17 mouse cellular contexts compared by ENCODE assay signal in genomic region chr3:126869561-126869960, GRCm38 (mm10).
DNase-seq lines count a peak whose midpoint lies in the region; ATAC-seq and TF ChIP-seq lines count a peak whose summit lies in the region.
"Had no signal": no experiment of that assay in that cellular context is flagged by ENCODE, and none has a peak within 500 bp of the region (broad histone marks: within the 10 kb centered on the region; RNA-seq: fewer than 3 reads in every experiment).

No protein-coding gene starts in this region.

- H3K27me3 ChIP-seq in embryonic facial prominence, embryonic 11.5 days (ENCODE audit: control insufficient read depth, insufficient read depth, low read length) = no peaks in the 10 kb centered on the region
- H3K27me3 ChIP-seq in embryonic facial prominence, embryonic 10.5 days (replicated peaks; ENCODE audit: low read depth, poor library complexity, severe bottlenecking) = no peaks in the 10 kb centered on the region
- no peaks in the 10 kb centered on the region for H3K27me3 ChIP-seq in lung, embryonic 14.5 days (ENCODE audit: insufficient read depth, low read length)
- H3K27me3 ChIP-seq: liver, embryonic 15.5 days; midbrain, embryonic 12.5 days had no signal

- WGBS in embryonic facial prominence, embryonic 11.5 days = 80% methylated on average over 3 of the region's 3 CpGs
- 81% methylated on average over 3 of the region's 3 CpGs for WGBS in embryonic facial prominence, embryonic 10.5 days
- 67% methylated on average over 3 of the region's 3 CpGs for WGBS in lung, embryonic 14.5 days

- no peaks in the 10 kb centered on the region for H3K4me1 ChIP-seq in embryonic facial prominence, embryonic 11.5 days (ENCODE audit: control insufficient read depth, insufficient read depth, low read length)
- H3K4me1 ChIP-seq in embryonic facial prominence, embryonic 10.5 days = no peaks in the 10 kb centered on the region
- H3K4me1 ChIP-seq in lung, embryonic 14.5 days (ENCODE audit: insufficient read depth) = no peaks in the 10 kb centered on the region
- H3K4me1 ChIP-seq: heart, embryonic 10.5 days; liver, embryonic 15.5 days; midbrain, embryonic 12.5 days had no signal

- no peak for ATAC-seq in embryonic facial prominence, embryonic 11.5 days (replicated peaks; ENCODE audit: insufficient number of reproducible peaks, low FRiP score, low TSS enrichment, low read depth)
- ATAC-seq in lung, embryonic 14.5 days (ENCODE audit: insufficient read depth) = peak; percentile 90

- H3K9ac ChIP-seq in embryonic facial prominence, embryonic 11.5 days (replicated peaks; ENCODE audit: low read length) = no peak overlapping the region
- H3K9ac ChIP-seq in lung, embryonic 14.5 days = no peak overlapping the region
- H3K9ac ChIP-seq: liver, embryonic 15.5 days; midbrain, embryonic 12.5 days had no signal

- H3K36me3 ChIP-seq in embryonic facial prominence, embryonic 11.5 days (replicated peaks; ENCODE audit: control insufficient read depth, insufficient read depth, low read depth, low read length) = no peaks in the 10 kb centered on the region
- no peaks in the 10 kb centered on the region for H3K36me3 ChIP-seq in embryonic facial prominence, embryonic 10.5 days (replicated peaks)
- no peaks in the 10 kb centered on the region for H3K36me3 ChIP-seq in lung, embryonic 14.5 days (ENCODE audit: insufficient read depth)
- H3K36me3 ChIP-seq: heart, embryonic 10.5 days; liver, embryonic 15.5 days; midbrain, embryonic 12.5 days had no signal

- TF ChIP-seq CTCF in lung, embryonic 14.5 days (IDR thresholded peaks at IDR 0.05; ENCODE audit: low read depth) = no peak

- no peak overlapping the region for H3K27ac ChIP-seq in embryonic facial prominence, embryonic 11.5 days (replicated peaks; ENCODE audit: low read depth, low read length)
- H3K27ac ChIP-seq in embryonic facial prominence, embryonic 10.5 days (replicated peaks) = no peak overlapping the region
- H3K27ac ChIP-seq in lung, embryonic 14.5 days (ENCODE audit: low read depth) = no peak overlapping the region
- H3K27ac ChIP-seq: heart, embryonic 10.5 days; liver, embryonic 15.5 days; midbrain, embryonic 12.5 days had no signal

- no peak overlapping the region for H3K4me2 ChIP-seq in embryonic facial prominence, embryonic 11.5 days (ENCODE audit: low read depth, low read length)
- no peak overlapping the region for H3K4me2 ChIP-seq in lung, embryonic 14.5 days
- H3K4me2 ChIP-seq: liver, embryonic 15.5 days; midbrain, embryonic 12.5 days had no signal

- DNase-seq in embryonic facial prominence, embryonic 11.5 days (ENCODE audit: low spot score) = peak; percentile 8
- DNase-seq in embryonic facial prominence, embryonic 10.5 days (ENCODE audit: low spot score) = no peak
- peak; percentile 67 for DNase-seq in lung, embryonic 14.5 days
- DNase-seq in lung, postnatal 4 days = no peak
- DNase-seq in Muller cell, postnatal 12 days (ENCODE audit: inconsistent ontology term) = peak; percentile 56
- peak; percentile 48 for DNase-seq in lung, postnatal 25 days (ENCODE audit: low spot score)
- DNase-seq in cerebellum, postnatal 4 days (ENCODE audit: low spot score in 2 of 2) = no peak
- no peak for DNase-seq in heart, postnatal 4 days
- DNase-seq: adrenal gland, postnatal 36 days; cerebellum, adult 18-20 months; gastrocnemius, postnatal 10 days; kidney, postnatal 10 days; left cerebral cortex, postnatal 4 days; right cerebral cortex, adult 18-20 months had no signal

- H3K9me3 ChIP-seq in embryonic facial prominence, embryonic 11.5 days (replicated peaks; ENCODE audit: control insufficient read depth, low read length) = no peaks in the 10 kb centered on the region
- no peaks in the 10 kb centered on the region for H3K9me3 ChIP-seq in embryonic facial prominence, embryonic 10.5 days
- H3K9me3 ChIP-seq in lung, embryonic 14.5 days (ENCODE audit: low read depth, low read length) = no peaks in the 10 kb centered on the region
- H3K9me3 ChIP-seq: heart, embryonic 10.5 days; liver, embryonic 15.5 days; midbrain, embryonic 12.5 days had no signal

- no peak overlapping the region for H3K4me3 ChIP-seq in embryonic facial prominence, embryonic 11.5 days (ENCODE audit: low read depth, low read length)
- no peak overlapping the region for H3K4me3 ChIP-seq in embryonic facial prominence, embryonic 10.5 days
- H3K4me3 ChIP-seq in lung, embryonic 14.5 days (ENCODE audit: low read depth, low read length) = no peak overlapping the region
- H3K4me3 ChIP-seq: heart, embryonic 10.5 days; liver, embryonic 15.5 days; midbrain, embryonic 12.5 days had no signal

Comparison
In these comparisons a context has a peak if more than half of its experiments do, and no peak if none do; other contexts are left out.
1. DNase-seq: peak in embryonic facial prominence, embryonic 11.5 days (single experiment), lung, embryonic 14.5 days (single experiment), Muller cell, postnatal 12 days (single experiment) and lung, postnatal 25 days (single experiment); none in embryonic facial prominence, embryonic 10.5 days (single experiment), lung, postnatal 4 days (0 of 2), cerebellum, postnatal 4 days (0 of 2) and heart, postnatal 4 days (single experiment).